ENCODE assay signal across 8 mouse cellular contexts in the genomic region with DNA sequence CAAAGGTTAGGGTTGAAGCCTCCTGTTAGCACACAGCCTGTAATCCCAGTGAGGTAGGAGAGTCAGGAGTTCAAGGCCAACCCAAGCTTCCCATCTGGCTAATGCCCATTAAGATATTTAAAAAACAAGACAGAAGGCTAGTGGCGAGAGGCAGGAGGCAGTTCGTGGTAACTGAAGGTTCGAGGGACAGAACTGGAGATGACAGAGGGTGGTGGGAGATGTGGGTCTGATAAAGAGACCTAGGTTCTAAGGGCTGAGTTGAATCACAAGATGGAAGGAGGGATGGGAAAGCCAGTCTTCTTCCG. TPM values are rescaled to one million over a fixed set of nuclear protein-coding genes. Genes with fewer than 3 reads are reported as not detected.
DNase-seq lines count a peak whose midpoint lies in the region; ATAC-seq and TF ChIP-seq lines count a peak whose summit lies in the region.

Gene Doc2a (plus strand): TSS at position 301 of the 305 bp plus-strand sequence.

- peak within 1 kb of the TSS; percentile 59 for H3K4me3 ChIP-seq in kidney, postnatal 0 days (replicated peaks; ENCODE audit: low read depth, low read length)
- H3K4me3 ChIP-seq in embryonic facial prominence, embryonic 13.5 days, result peak within 1 kb of the TSS; percentile 56
- H3K4me3 ChIP-seq in intestine, postnatal 0 days (ENCODE audit: low read depth, low read length), result peak within 1 kb of the TSS; percentile 46
- H3K4me3 ChIP-seq in midbrain, embryonic 14.5 days (replicated peaks; ENCODE audit: low read depth, low read length), result peak within 1 kb of the TSS; percentile 45

- 32% methylated on average over 4 of the region's 4 CpGs for WGBS in kidney, postnatal 0 days
- WGBS in embryonic facial prominence, embryonic 13.5 days, result 26% methylated on average over 4 of the region's 4 CpGs
- WGBS in intestine, postnatal 0 days, result 39% methylated on average over 4 of the region's 4 CpGs
- 28% methylated on average over 4 of the region's 4 CpGs for WGBS in midbrain, embryonic 14.5 days

- peaks cover 10% of the 10 kb centered on the region; the same call in 1 of the 2 replicates for H3K27me3 ChIP-seq in kidney, postnatal 0 days (ENCODE audit: insufficient read depth, low read length)
- H3K27me3 ChIP-seq in embryonic facial prominence, embryonic 13.5 days, result peaks cover 45% of the 10 kb centered on the region
- H3K27me3 ChIP-seq in intestine, postnatal 0 days (replicated peaks; ENCODE audit: control insufficient read depth, insufficient read depth, low read length), result peaks cover 19% of the 10 kb centered on the region
- H3K27me3 ChIP-seq in midbrain, embryonic 14.5 days (ENCODE audit: control insufficient read depth, insufficient read depth, low read length), result peaks cover 7% of the 10 kb centered on the region; the same call in 1 of the 2 replicates

- ATAC-seq in kidney, postnatal 0 days (replicated peaks; ENCODE audit: low FRiP score, low read depth), result no peak
- ATAC-seq in embryonic facial prominence, embryonic 13.5 days (ENCODE audit: insufficient number of reproducible peaks, insufficient read depth, low FRiP score, low TSS enrichment, low read depth), result no peak
- ATAC-seq in intestine, postnatal 0 days, result no peak
- ATAC-seq in midbrain, embryonic 14.5 days (ENCODE audit: low FRiP score, low TSS enrichment), result no peak

- no peak within 1 kb of the TSS for H3K27ac ChIP-seq in kidney, postnatal 0 days
- no peak within 1 kb of the TSS for H3K27ac ChIP-seq in embryonic facial prominence, embryonic 13.5 days
- H3K27ac ChIP-seq in intestine, postnatal 0 days (ENCODE audit: low read depth, low read length), result no peak within 1 kb of the TSS
- H3K27ac ChIP-seq in midbrain, embryonic 14.5 days (replicated peaks; ENCODE audit: low read depth, low read length), result 0 out of 2 replicates have a peak within 1 kb of the TSS, but pooled peaks have one; percentile 26

- peak within 1 kb of the TSS; percentile 62 for H3K9ac ChIP-seq in kidney, postnatal 0 days (ENCODE audit: low read depth, low read length)
- H3K9ac ChIP-seq in embryonic facial prominence, embryonic 13.5 days, result peak within 1 kb of the TSS; percentile 75
- H3K9ac ChIP-seq in intestine, postnatal 0 days (ENCODE audit: low read depth, low read length), result 0 out of 2 replicates have a peak within 1 kb of the TSS, but pooled peaks have one; percentile 12
- peak within 1 kb of the TSS; percentile 55 for H3K9ac ChIP-seq in midbrain, embryonic 14.5 days (replicated peaks; ENCODE audit: low read length)

- no peak for DNase-seq in kidney, postnatal 0 days (ENCODE audit: low spot score)
- no peak for DNase-seq in kidney, postnatal 14 days
- no peak for DNase-seq in midbrain, embryonic 14.5 days
- DNase-seq in B cell, adult 2 months, result no peak
- DNase-seq in thymus, postnatal 4 days, result no peak
- no peak for DNase-seq in thymus, postnatal 36 days

- peaks cover under 1% of the 10 kb centered on the region; the same call in 1 of the 2 replicates for H3K36me3 ChIP-seq in kidney, postnatal 0 days (ENCODE audit: insufficient read depth, low read length)
- H3K36me3 ChIP-seq in embryonic facial prominence, embryonic 13.5 days, result peaks cover 6% of the 10 kb centered on the region
- H3K36me3 ChIP-seq in intestine, postnatal 0 days (ENCODE audit: control insufficient read depth, insufficient read depth), result peaks cover 4% of the 10 kb centered on the region; the same call in 1 of the 2 replicates
- peaks cover 8% of the 10 kb centered on the region for H3K36me3 ChIP-seq in midbrain, embryonic 14.5 days (ENCODE audit: control insufficient read depth, insufficient read depth, low read length)

- TF ChIP-seq CTCF in kidney, postnatal 0 days (IDR thresholded peaks at IDR 0.05; ENCODE audit: low read depth), result no peak
- no peak for TF ChIP-seq CTCF in intestine, postnatal 0 days (IDR thresholded peaks at IDR 0.05; ENCODE audit: low read depth)

- 0 out of 2 replicates have a peak, but pooled peaks cover 9% of the 10 kb centered on the region for H3K4me1 ChIP-seq in kidney, postnatal 0 days (replicated peaks; ENCODE audit: insufficient read depth, low read length)
- peaks cover 29% of the 10 kb centered on the region for H3K4me1 ChIP-seq in embryonic facial prominence, embryonic 13.5 days
- H3K4me1 ChIP-seq in intestine, postnatal 0 days (replicated peaks; ENCODE audit: control insufficient read depth, insufficient read depth, low read length), result no peaks in the 10 kb centered on the region; the same call in 1 of the 2 replicates
- peaks cover 21% of the 10 kb centered on the region for H3K4me1 ChIP-seq in midbrain, embryonic 14.5 days (ENCODE audit: control insufficient read depth, insufficient read depth, low read length)

- peak within 1 kb of the TSS; percentile 99 for H3K4me2 ChIP-seq in kidney, postnatal 0 days (ENCODE audit: low read length)
- H3K4me2 ChIP-seq in embryonic facial prominence, embryonic 13.5 days, result peak within 1 kb of the TSS; percentile 100
- peak within 1 kb of the TSS; percentile 86 for H3K4me2 ChIP-seq in intestine, postnatal 0 days (replicated peaks; ENCODE audit: low read depth)
- peak within 1 kb of the TSS; percentile 93 for H3K4me2 ChIP-seq in midbrain, embryonic 14.5 days (ENCODE audit: low read length)

- H3K9me3 ChIP-seq in kidney, postnatal 0 days (replicated peaks; ENCODE audit: low read length), result no peaks in the 10 kb centered on the region
- no peaks in the 10 kb centered on the region for H3K9me3 ChIP-seq in embryonic facial prominence, embryonic 13.5 days
- no peaks in the 10 kb centered on the region for H3K9me3 ChIP-seq in intestine, postnatal 0 days (ENCODE audit: control insufficient read depth)
- no peaks in the 10 kb centered on the region for H3K9me3 ChIP-seq in midbrain, embryonic 14.5 days (ENCODE audit: control insufficient read depth, low read length)

RNA-seq across cellular contexts. Expression of gene Doc2a, which starts in this region (rescaled TPM):
- polyA plus RNA-seq in kidney, postnatal 0 days (2015; fragmentation: Nextera tagmentation; extraction: Ambion mirVana), result 7.6 and 7.7 TPM in 2 replicates
- 1.6 and 1.9 TPM in 2 replicates for polyA plus RNA-seq in embryonic facial prominence, embryonic 13.5 days (2015; fragmentation: Nextera tagmentation; extraction: Ambion mirVana)
- 1.5 and 1.6 TPM in 2 replicates for polyA plus RNA-seq in intestine, postnatal 0 days (2015; fragmentation: Nextera tagmentation; extraction: Ambion mirVana)
- 9.7 and 15.3 TPM in 2 replicates for polyA plus RNA-seq in midbrain, embryonic 14.5 days (2014; fragmentation: Nextera tagmentation; extraction: Ambion mirVana)

Comparison
In these comparisons a context has a peak if more than half of its experiments do, and no peak if none do; other contexts are left out.
1. H3K9ac ChIP-seq: peak in every context shown above with its lines; median percentile 75 in embryonic facial prominence, embryonic 13.5 days; 62 in kidney, postnatal 0 days; 55 in midbrain, embryonic 14.5 days; 12 in intestine, postnatal 0 days.